Mouse (Mus musculus) E14TG2a.4 (cell line): ENCODE measurements around the gene Phtf1.

Experiments
- H3K27me3 ChIP-seq: 2 replicates; pipeline ENCODE4 v1.6.1; 2014; ENCODE audit warnings: low read length, control low read depth; ENCODE audit not compliant: insufficient read depth
- H3K36me3 ChIP-seq: 2 replicates; pipeline ENCODE4 v1.6.1; 2014; ENCODE audit warnings: low read length, control low read depth; ENCODE audit not compliant: insufficient read depth
- H3K4me1 ChIP-seq: replicated peaks from 2 replicates; pipeline ENCODE4 v1.6.1; 2014; ENCODE audit warnings: low read depth, low read length, control low read depth
- H3K4me3 ChIP-seq: replicated peaks from 2 replicates; pipeline ENCODE4 v1.5.1; 2014; ENCODE audit warnings: mild to moderate bottlenecking, low read length
- H3K9me3 ChIP-seq: 2 replicates; pipeline ENCODE4 v1.6.1; 2014; ENCODE audit warnings: low read length, control low read depth
- CTCF ChIP-seq: conservative IDR thresholded peaks from 2 replicates; pipeline ENCODE4 v1.5.1; 2014; ENCODE audit warnings: low read length
- NANOG ChIP-seq: IDR thresholded peaks from 2 replicates; pipeline ENCODE4 v1.6.1; 2014; ENCODE audit warnings: borderline replicate concordance, low read length, mixed read lengths
- POU5F1 ChIP-seq: IDR thresholded peaks from 2 replicates; pipeline ENCODE4 v1.6.1; 2014; ENCODE audit warnings: low read length, borderline replicate concordance

Phtf1 gene

DNA sequence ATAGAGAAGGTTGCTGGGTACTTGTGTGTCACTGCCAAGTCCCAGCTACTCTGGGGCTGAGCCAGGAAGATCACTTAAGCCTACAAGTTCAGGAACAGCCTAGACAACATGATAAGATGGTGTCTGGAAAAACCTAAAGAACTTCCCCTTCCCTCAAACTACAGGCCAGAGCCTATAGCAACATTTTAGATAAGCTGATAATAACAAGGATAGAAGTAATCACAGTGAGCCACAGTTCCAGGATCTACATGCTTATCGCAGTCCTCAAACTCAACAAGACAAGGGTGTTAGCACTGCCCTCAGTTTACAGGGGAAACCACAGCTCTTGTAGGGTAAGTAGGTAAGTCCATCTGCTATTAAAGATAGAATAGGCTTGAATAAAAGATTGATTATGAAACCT is 64.2 kb downstream of the Phtf1 start:
- Histone ChIP-seq H3K4me3 (no peak overlapping the region), H3K9me3 (no peaks in the 10 kb centered on the region), H3K27me3 (no peaks in the 10 kb centered on the region), H3K36me3 (peaks cover 4% of the 10 kb centered on the region; the same call in 1 of the 2 replicates), H3K4me1 (no peaks in the 10 kb centered on the region)
- TF ChIP-seq NANOG (no peak), CTCF (no peak), POU5F1 (no peak)

- Histone ChIP-seq H3K4me1 (no peaks in the 10 kb centered on the region), H3K4me3 (no peak overlapping the region), H3K36me3 (no peaks in the 10 kb centered on the region), H3K9me3 (no peaks in the 10 kb centered on the region), H3K27me3 (no peaks in the 10 kb centered on the region)
- TF ChIP-seq CTCF: no peak
- no peak for TF ChIP-seq NANOG
- no peak for TF ChIP-seq POU5F1
Observed at GRCm38 (mm10) chr3:104032747-104033146, 64.8 kb downstream of the Phtf1 start.

- no peak for TF ChIP-seq CTCF
- TF ChIP-seq NANOG: no peak
- TF ChIP-seq POU5F1: no peak
- no peaks in the 10 kb centered on the region for H3K4me1 ChIP-seq
- H3K4me3 ChIP-seq: no peak overlapping the region
- peaks cover 9% of the 10 kb centered on the region; the same call in 1 of the 2 replicates for H3K9me3 ChIP-seq
- H3K27me3 ChIP-seq: no peaks in the 10 kb centered on the region
- no peaks in the 10 kb centered on the region for H3K36me3 ChIP-seq
Observed at GRCm38 (mm10) chr3:104059001-104059622, 91.2 kb downstream of the Phtf1 start.

DNA sequence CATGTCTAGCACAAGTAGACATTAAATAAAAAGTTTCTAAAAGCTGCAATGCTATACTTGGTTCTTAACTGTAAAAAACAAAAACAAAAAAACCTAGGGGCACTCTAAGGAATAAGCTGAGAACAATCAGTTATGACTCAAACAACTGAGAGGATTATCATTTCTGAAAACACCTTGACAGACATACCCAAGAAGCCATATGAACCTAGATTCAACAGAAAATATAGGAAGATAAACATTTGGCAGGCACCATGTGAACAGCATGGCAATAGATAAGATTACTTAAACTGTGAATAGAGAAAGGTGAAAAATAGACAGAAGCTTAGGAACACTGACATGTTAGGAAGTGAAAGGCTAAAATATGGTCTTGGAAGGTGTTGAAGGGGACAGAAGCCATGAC is 101.5 kb downstream of the Phtf1 start:
- TF ChIP-seq CTCF: no peak
- Histone ChIP-seq H3K4me3 (no peak overlapping the region), H3K4me1 (no peaks in the 10 kb centered on the region), H3K36me3 (no peaks in the 10 kb centered on the region), H3K9me3 (no peaks in the 10 kb centered on the region), H3K27me3 (no peaks in the 10 kb centered on the region)
